Mouse (Mus musculus) liver, embryonic 12.5 days (tissue): ENCODE data around the gene Meis3. TPM values are rescaled to one million over a fixed set of nuclear protein-coding genes. Genes with fewer than 3 reads are reported as not detected.

ENCODE experiments used
- ATAC-seq: fragments of 200-750 bp; cut with Nextera tagmentation; 2 replicates; pipeline ENCODE4 v1.8.0; 2017; ENCODE audit warnings: moderate number of reproducible peaks, mild to moderate bottlenecking, moderate library complexity
- H3K27ac ChIP-seq: fragments of 300-500 bp; sonication (generic); 2 replicates; pipeline ENCODE4 v1.5.1; 2016; ENCODE audit warnings: mild to moderate bottlenecking
- H3K27me3 ChIP-seq: fragments of 300-500 bp; sonication (generic); replicated peaks from 2 replicates; pipeline ENCODE4 v1.6.1; 2016; ENCODE audit warnings: mild to moderate bottlenecking, moderate library complexity
- H3K36me3 ChIP-seq: fragments of 300-500 bp; sonication (generic); 2 replicates; pipeline ENCODE4 v1.6.1; 2016; ENCODE audit warnings: mild to moderate bottlenecking, moderate library complexity
- H3K4me1 ChIP-seq: fragments of 300-500 bp; sonication (generic); 2 replicates; pipeline ENCODE4 v1.6.1; 2016
- H3K4me2 ChIP-seq: fragments of 300-500 bp; sonication (generic); 2 replicates; pipeline ENCODE4 v1.6.1; 2016; ENCODE audit warnings: mild to moderate bottlenecking, moderate library complexity
- H3K4me3 ChIP-seq: fragments of 300-500 bp; sonication (generic); 2 replicates; pipeline ENCODE4 v1.5.1; 2016; ENCODE audit warnings: mild to moderate bottlenecking, moderate library complexity
- H3K9ac ChIP-seq: fragments of 300-500 bp; sonication (generic); 2 replicates; pipeline ENCODE4 v1.6.1; 2016; ENCODE audit warnings: mild to moderate bottlenecking, moderate library complexity
- H3K9me3 ChIP-seq: fragments of 300-500 bp; sonication (generic); replicated peaks from 2 replicates; pipeline ENCODE4 v1.6.1; 2016; ENCODE audit warnings: mild to moderate bottlenecking, moderate library complexity
- WGBS: fragments of 180-500 bp; shearing (Covaris S2); methylation state at CpG from one replicate; pipeline ENCODE4 v1.1.7; 2016; ENCODE audit not compliant: insufficient replicate concordance; 5-methylcytosine and 5-hydroxymethylcytosine counted together
- polyA plus RNA-seq: library from polyadenylated mRNA; unstranded; fragments of >200 nt; fragmentation: Nextera tagmentation; extraction: Ambion mirVana; gene quantifications from 2 replicates; pipeline ENCODE4 v1.2.1, GENCODE M21; 2016

Meis3 gene
- polyA plus RNA-seq, 1 experiment from 2014 or later, result 4.4 TPM

DNA sequence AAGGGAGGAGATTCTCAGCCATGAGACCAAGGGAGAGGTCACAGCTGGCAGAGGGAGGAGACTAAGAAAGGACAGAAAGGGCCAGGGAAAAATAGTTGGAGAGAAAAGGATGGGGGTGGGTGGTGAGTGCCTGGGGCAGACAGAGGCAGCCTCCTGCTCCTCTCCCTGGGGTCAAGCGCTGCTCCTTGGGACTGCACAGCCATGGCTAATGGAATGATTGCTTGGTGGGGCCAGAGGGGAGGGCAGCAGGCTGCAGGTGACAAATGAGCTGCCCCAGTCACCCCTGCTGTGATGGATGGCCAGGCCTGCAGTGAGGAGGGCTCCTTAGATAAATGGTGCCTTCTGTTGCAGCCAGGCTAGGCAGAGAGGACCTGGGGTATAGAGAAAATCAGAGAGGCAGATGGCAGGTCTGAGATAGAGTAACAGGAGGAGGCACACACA, 2.7 kb upstream of the Meis3 start:
- Histone ChIP-seq H3K27ac (no peak overlapping the region), H3K9me3 (0 out of 2 replicates have a peak, but pooled peaks cover 7% of the 10 kb centered on the region), H3K9ac (no peak overlapping the region), H3K27me3 (peaks cover 59% of the 10 kb centered on the region), H3K4me3 (no peak overlapping the region), H3K4me2 (no peak overlapping the region), H3K36me3 (no peaks in the 10 kb centered on the region), H3K4me1 (peaks cover 12% of the 10 kb centered on the region; the same call in 1 of the 2 replicates)
- WGBS, result 13% methylated on average over 1 of the region's 1 CpGs
- ATAC-seq, result no peak

GRCm38 (mm10) chr7:16172586-16173140, 2.2 kb upstream of the Meis3 start:
- no peak overlapping the region for H3K4me2 ChIP-seq
- WGBS, result 42% methylated on average over 1 of the region's 1 CpGs
- no peak overlapping the region for H3K27ac ChIP-seq
- H3K9ac ChIP-seq, result no peak overlapping the region
- peaks cover 12% of the 10 kb centered on the region; the same call in 1 of the 2 replicates for H3K4me1 ChIP-seq
- ATAC-seq, result no peak
- H3K9me3 ChIP-seq, result 0 out of 2 replicates have a peak, but pooled peaks cover 6% of the 10 kb centered on the region
- no peak overlapping the region for H3K4me3 ChIP-seq
- H3K36me3 ChIP-seq, result no peaks in the 10 kb centered on the region
- H3K27me3 ChIP-seq, result peaks cover 64% of the 10 kb centered on the region

- WGBS, result 22% methylated on average over 4 of the region's 5 CpGs
- H3K4me3 ChIP-seq, result no peak overlapping the region
- no peak overlapping the region for H3K4me2 ChIP-seq
- peaks cover 69% of the 10 kb centered on the region for H3K27me3 ChIP-seq
- H3K9me3 ChIP-seq, result 0 out of 2 replicates have a peak, but pooled peaks cover under 1% of the 10 kb centered on the region
- no peaks in the 10 kb centered on the region for H3K36me3 ChIP-seq
- no peak for ATAC-seq
- H3K27ac ChIP-seq, result no peak overlapping the region
- peaks cover 12% of the 10 kb centered on the region; the same call in 1 of the 2 replicates for H3K4me1 ChIP-seq
- H3K9ac ChIP-seq, result no peak overlapping the region
Observed at GRCm38 (mm10) chr7:16173146-16173545, 1.7 kb upstream of the Meis3 start.

DNA sequence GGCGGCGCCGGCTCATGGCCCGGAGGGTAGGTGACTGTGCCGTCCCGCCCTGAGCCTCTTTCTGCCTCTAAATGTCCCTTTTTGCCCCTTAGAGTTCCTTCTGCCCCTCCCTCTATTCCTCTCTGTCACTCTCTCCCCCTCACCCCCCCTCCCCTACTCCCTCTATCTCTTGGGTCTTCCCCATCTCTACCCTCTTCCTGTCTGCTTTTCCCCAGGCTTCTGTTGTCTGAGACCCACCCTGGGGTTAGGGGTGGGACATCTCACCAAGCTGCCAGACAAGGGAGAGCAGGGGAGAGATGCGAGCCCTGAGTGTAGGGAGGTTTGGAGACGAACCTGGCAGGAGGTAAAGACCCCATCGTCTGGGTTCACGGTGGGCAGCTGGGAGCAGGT, 647 bp downstream of the Meis3 start:
- no peak for ATAC-seq
- Histone ChIP-seq H3K4me3 (peak overlapping the region; percentile 48), H3K4me1 (peaks cover 12% of the 10 kb centered on the region; the same call in 1 of the 2 replicates), H3K36me3 (no peaks in the 10 kb centered on the region), H3K9me3 (no peaks in the 10 kb centered on the region), H3K9ac (peak overlapping the region; percentile 51; the same call in 1 of the 2 replicates), H3K27ac (no peak overlapping the region), H3K27me3 (peaks cover 69% of the 10 kb centered on the region), H3K4me2 (peak overlapping the region; percentile 67)
- 2% methylated on average over 10 of the region's 10 CpGs for WGBS

- ATAC-seq, result no peak
- WGBS, result 56% methylated on average over 4 of the region's 4 CpGs
- Histone ChIP-seq H3K9me3 (no peaks in the 10 kb centered on the region), H3K4me1 (peaks cover 12% of the 10 kb centered on the region; the same call in 1 of the 2 replicates), H3K27ac (no peak overlapping the region), H3K9ac (no peak overlapping the region), H3K4me3 (no peak overlapping the region), H3K27me3 (peaks cover 51% of the 10 kb centered on the region), H3K36me3 (no peaks in the 10 kb centered on the region), H3K4me2 (no peak overlapping the region)
Observed at GRCm38 (mm10) chr7:16178114-16178513, 3.2 kb downstream of the Meis3 start.

DNA sequence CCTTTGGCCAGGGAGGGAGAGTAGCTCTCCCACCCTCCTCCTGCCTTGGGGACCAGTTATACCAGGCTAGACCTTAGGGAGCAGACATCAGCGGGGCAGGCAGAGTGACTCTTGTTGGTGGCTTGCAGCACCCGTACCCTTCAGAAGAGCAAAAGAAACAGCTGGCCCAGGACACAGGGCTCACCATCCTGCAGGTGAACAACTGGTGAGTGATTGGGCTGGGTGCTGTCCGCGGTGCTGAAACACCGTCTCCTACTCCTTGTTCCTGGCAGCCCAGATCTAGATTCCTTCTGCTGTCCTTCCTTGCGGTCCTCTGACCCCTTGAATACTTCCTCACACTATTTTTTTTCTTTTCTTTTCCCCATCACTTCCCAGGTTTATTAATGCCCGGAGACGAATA, 8.8 kb downstream of the Meis3 start:
- H3K9me3 ChIP-seq, result no peaks in the 10 kb centered on the region
- H3K36me3 ChIP-seq, result no peaks in the 10 kb centered on the region; the same call in 1 of the 2 replicates
- no peak overlapping the region for H3K4me2 ChIP-seq
- no peak overlapping the region for H3K4me3 ChIP-seq
- peaks cover 3% of the 10 kb centered on the region; the same call in 1 of the 2 replicates for H3K27me3 ChIP-seq
- H3K9ac ChIP-seq, result no peak overlapping the region
- H3K27ac ChIP-seq, result no peak overlapping the region
- 16% methylated on average over 8 of the region's 8 CpGs for WGBS
- no peak for ATAC-seq
- no peaks in the 10 kb centered on the region for H3K4me1 ChIP-seq

GRCm38 (mm10) chr7:16187494-16187893, 12.6 kb downstream of the Meis3 start:
- H3K36me3 ChIP-seq, result no peaks in the 10 kb centered on the region; the same call in 1 of the 2 replicates
- no peak overlapping the region for H3K27ac ChIP-seq
- H3K4me1 ChIP-seq, result no peaks in the 10 kb centered on the region
- H3K27me3 ChIP-seq, result peaks cover 28% of the 10 kb centered on the region
- WGBS, result 29% methylated on average over 8 of the region's 8 CpGs
- H3K9me3 ChIP-seq, result no peaks in the 10 kb centered on the region
- H3K9ac ChIP-seq, result no peak overlapping the region
- no peak overlapping the region for H3K4me2 ChIP-seq
- no peak overlapping the region for H3K4me3 ChIP-seq
- peak; percentile 55; the same call in 1 of the 2 replicates for ATAC-seq

GRCm38 (mm10) chr7:16192315-16192714, 17.4 kb downstream of the Meis3 start:
- peak; percentile 36; the same call in 1 of the 2 replicates for ATAC-seq

GRCm38 (mm10) chr7:16193702-16194101, 18.8 kb downstream of the Meis3 start:
- peaks cover 22% of the 10 kb centered on the region for H3K36me3 ChIP-seq
- H3K27ac ChIP-seq, result no peak overlapping the region
- H3K4me1 ChIP-seq, result no peaks in the 10 kb centered on the region
- no peak for ATAC-seq
- H3K4me3 ChIP-seq, result no peak overlapping the region
- peaks cover 25% of the 10 kb centered on the region for H3K27me3 ChIP-seq
- no peak overlapping the region for H3K9ac ChIP-seq
- H3K9me3 ChIP-seq, result no peaks in the 10 kb centered on the region
- no peak overlapping the region for H3K4me2 ChIP-seq
- WGBS, result 38% methylated on average over 3 of the region's 3 CpGs

More at GRCm38 (mm10) chr7:16192315-16192714, 17.4 kb downstream of the Meis3 start:
- H3K9me3 ChIP-seq, result no peaks in the 10 kb centered on the region
- no peak overlapping the region for H3K9ac ChIP-seq
- H3K4me3 ChIP-seq, result no peak overlapping the region
- peaks cover 28% of the 10 kb centered on the region for H3K27me3 ChIP-seq
- H3K4me2 ChIP-seq, result no peak overlapping the region
- WGBS, result 19% methylated on average over 5 of the region's 5 CpGs
- no peaks in the 10 kb centered on the region for H3K4me1 ChIP-seq
- no peak overlapping the region for H3K27ac ChIP-seq
- H3K36me3 ChIP-seq, result peaks cover 8% of the 10 kb centered on the region; the same call in 1 of the 2 replicates

DNA sequence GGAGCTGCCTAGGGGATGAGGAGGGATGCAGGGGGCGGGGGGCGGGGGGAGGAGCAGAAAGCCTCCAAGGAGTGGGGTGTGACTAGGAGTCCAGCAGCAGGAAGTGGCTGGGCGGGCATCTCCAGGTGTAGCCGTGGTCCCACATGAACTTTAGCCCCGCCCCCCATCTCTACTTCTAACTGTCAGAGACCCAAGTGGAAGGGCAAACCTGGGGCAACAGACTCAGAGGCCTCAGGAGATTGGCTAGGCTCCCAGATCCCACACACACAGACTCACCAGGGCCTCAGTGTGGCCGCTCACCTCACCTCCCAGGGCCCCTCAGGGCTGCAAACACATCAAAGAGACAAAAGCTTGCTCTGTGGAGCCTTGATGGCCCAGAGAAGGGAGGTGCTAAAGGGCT, 21.7 kb downstream of the Meis3 start:
- H3K4me2 ChIP-seq, result no peak overlapping the region
- ATAC-seq, result no peak
- no peak overlapping the region for H3K27ac ChIP-seq
- 59% methylated on average over 6 of the region's 6 CpGs for WGBS
- peaks cover 48% of the 10 kb centered on the region for H3K36me3 ChIP-seq
- 0 out of 2 replicates have a peak, but pooled peaks cover 4% of the 10 kb centered on the region for H3K27me3 ChIP-seq
- H3K9ac ChIP-seq, result no peak overlapping the region
- no peaks in the 10 kb centered on the region for H3K9me3 ChIP-seq
- no peaks in the 10 kb centered on the region for H3K4me1 ChIP-seq
- no peak overlapping the region for H3K4me3 ChIP-seq

DNA sequence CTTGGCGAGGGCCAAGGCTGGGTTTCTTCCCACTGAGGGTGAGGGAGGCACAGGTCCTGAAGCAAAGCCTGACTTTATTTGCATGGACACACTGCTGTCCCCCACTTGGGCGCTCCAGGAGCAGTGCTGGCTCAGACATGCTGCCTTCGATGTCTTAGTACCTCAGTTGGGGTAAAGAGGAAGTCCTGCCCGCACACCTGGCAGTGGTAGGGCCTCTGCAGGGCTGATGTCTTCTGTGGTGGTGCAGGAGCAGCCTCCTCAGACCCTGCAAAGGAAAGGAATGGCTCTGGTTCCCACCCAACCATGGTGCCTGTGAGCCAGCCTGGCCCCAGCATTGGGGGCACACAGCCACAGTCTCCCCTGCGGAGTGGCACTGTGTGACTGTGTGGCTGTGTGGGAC, 22.3 kb downstream of the Meis3 start:
- Histone ChIP-seq H3K27me3 (no peaks in the 10 kb centered on the region), H3K9ac (no peak overlapping the region), H3K4me3 (no peak overlapping the region), H3K27ac (no peak overlapping the region), H3K9me3 (no peaks in the 10 kb centered on the region), H3K4me2 (no peak overlapping the region), H3K4me1 (no peaks in the 10 kb centered on the region), H3K36me3 (peaks cover 54% of the 10 kb centered on the region)
- ATAC-seq, result no peak
- 67% methylated on average over 5 of the region's 5 CpGs for WGBS

GRCm38 (mm10) chr7:16198540-16198939, 23.6 kb downstream of the Meis3 start:
- no peaks in the 10 kb centered on the region for H3K9me3 ChIP-seq
- ATAC-seq, result no peak
- no peak overlapping the region for H3K4me3 ChIP-seq
- no peaks in the 10 kb centered on the region for H3K4me1 ChIP-seq
- H3K9ac ChIP-seq, result no peak overlapping the region
- no peaks in the 10 kb centered on the region for H3K27me3 ChIP-seq
- no peak overlapping the region for H3K27ac ChIP-seq
- 76% methylated on average over 11 of the region's 11 CpGs for WGBS
- no peak overlapping the region for H3K4me2 ChIP-seq
- peaks cover 67% of the 10 kb centered on the region for H3K36me3 ChIP-seq
